Mouse (Mus musculus) urinary bladder, adult 2 months (tissue): Measurements from ENCODE around the gene Hmx1. TPM values are rescaled to one million over a fixed set of nuclear protein-coding genes. Genes with fewer than 3 reads are reported as not detected.

Experiments
- DNase-seq: peaks from one replicate; pipeline ENCODE4 v3.0.0; 2022; ENCODE audit warnings: low spot score
- polyA plus RNA-seq: library from polyadenylated mRNA; depleted of rRNA; stranded (reverse); fragments of >200 nt; gene quantifications from 2 replicates; pipeline ENCODE4 v1.2.3, GENCODE M21; 2012; rRNA removed

Gene Hmx1
- polyA plus RNA-seq: 0.04 TPM in 1 of 2 replicates, not detected in the other

DNA sequence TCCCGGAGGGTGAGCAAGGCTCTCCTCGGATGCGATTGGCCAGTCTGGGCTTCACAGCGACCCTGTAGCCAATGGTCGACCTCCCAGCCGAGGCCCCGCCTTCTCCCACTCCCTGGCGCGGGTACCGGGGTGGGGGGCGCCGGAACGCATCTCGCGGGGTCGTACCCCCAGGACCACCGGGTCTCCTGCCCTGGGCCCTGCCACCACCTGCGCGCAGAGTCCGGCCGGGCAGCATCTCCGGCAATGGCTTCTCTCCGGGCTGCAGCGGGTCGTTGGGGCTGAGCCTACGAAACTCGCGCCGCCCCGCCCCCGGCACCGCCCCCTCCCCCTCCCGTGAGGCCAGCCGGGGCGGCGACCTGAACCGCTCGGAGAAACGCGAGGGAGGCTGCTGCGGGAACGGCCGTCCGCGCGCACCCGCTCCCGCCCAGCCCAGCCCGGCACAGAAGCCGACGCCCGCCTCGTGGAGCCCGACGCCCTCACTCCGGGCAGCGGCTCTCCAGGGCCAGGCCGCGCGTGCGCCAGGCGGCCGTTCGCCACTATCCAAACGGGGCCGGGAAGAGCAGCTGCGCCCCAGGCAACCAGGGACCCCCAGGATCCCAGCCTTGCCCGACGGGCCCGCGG, at the start of gene Hmx1:
TSS of gene Hmx1 (plus strand) at position 618 of the 621 bp plus-strand sequence.
- DNase-seq: no peak

DNA sequence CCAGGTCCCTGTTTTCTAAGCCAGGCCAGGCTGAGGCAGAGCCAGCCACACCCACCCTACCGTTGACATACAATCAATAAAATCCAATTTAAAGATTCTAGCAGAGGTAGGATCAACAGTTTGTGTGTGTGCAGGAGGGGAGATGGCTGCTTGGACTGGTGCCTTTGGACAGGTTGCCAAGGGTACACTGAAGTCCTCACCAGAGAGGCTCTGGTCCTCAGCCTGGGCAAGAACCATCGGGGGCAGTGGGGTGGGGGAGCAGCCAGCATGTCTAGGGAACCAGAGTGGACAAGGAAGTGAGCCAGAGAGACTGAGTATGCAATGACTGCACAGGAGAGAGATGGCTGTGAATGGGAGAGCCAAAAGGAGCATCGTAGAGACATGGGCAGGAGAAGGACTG, 43.8 kb upstream of the Hmx1 start:
- DNase-seq: no peak

DNA sequence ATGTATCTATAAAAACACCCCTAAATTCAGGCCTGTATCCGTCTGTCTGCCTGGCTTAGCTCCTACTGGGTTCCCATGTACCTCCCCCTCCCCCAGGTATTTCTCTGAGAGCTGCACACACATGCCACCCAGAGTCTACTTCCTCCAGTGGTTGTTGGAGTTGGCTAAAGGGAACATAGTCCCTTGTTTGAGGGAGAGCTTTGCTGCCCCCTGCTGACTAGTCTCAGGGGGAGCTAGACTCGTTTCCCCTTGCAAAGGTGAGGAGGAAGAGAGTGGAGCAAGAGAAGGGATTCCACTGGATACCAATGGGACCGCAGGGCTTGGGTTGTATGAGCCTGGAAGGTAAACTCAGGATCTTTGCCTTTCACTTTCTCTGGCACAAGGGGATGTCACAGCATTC, 40.1 kb upstream of the Hmx1 start:
- peak; percentile 35 for DNase-seq

DNA sequence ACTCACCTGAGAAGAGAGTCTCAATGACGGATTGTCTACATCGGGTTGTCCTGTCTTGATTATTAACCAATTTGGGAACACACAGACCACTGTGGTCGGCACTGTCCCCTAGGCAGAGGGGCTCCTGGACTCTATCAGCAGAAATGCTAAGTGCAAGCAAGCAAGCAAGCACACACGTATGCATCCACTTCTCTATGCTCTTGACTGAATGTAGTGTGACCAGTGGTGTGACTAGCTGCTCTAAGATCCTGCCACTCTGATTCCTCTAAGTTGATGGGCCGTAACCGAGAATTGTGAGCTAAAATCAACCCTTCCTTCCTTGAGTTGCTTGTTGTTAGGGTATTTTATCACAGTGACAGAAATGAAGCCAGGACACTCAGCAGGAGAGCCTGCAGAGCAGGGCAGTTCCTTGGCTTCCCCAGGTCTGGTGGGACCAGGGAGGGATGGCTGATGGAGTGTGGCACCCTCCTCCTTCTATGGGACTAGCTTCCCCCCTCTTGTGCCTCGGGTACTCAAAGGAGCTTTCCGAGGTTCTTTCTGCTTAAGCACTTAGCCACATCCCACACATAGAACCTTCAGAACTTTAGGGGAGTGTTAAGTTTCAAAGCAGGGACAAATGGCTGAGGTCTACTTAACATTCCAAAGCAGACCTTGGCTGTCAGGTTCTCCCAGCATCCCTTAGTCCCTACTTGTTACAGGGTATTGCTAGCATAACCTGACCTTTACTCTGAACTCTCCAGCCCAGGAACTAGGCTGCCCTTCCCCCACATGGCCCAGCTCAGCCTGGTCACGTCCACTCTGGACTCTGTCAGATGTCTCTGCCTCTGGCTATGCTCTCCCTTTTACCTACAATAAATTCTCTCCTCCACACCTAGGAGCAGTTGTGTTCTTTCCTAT, 31.1 kb upstream of the Hmx1 start:
- DNase-seq: no peak

DNA sequence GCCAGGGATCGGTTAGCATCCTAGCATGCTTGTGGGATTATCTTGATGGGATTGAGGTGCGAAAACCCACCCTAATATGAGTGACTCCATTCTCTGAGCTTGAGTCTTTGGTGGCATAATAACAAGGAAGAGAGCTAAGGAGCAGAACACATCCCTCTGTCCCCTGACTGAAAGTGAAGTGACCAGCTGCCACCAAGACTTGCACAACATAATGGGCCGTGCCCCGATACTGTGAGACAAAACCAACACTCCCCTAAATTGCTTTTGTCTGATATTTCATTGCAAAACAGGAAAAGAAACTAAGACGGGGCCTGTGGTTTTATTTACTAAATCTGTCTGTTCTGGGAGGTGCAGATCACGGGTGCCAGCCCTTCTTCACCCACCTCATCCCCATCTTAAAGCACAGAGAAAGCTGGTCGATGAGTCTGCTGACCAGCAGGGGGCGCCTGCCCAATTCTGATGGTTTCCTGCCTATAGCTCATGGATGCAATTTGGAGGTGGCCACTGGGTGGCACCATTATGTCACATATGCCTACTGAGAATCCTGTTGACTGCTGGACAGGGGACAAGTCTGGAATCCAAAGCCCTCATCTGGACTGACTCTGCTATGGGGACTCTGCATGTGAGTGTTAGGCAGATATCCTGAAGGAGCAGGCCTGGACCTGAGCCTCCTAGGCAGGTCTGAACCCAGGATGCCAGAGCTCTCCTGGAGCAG, 27.2 kb upstream of the Hmx1 start:
- DNase-seq: peak; percentile 81

DNA sequence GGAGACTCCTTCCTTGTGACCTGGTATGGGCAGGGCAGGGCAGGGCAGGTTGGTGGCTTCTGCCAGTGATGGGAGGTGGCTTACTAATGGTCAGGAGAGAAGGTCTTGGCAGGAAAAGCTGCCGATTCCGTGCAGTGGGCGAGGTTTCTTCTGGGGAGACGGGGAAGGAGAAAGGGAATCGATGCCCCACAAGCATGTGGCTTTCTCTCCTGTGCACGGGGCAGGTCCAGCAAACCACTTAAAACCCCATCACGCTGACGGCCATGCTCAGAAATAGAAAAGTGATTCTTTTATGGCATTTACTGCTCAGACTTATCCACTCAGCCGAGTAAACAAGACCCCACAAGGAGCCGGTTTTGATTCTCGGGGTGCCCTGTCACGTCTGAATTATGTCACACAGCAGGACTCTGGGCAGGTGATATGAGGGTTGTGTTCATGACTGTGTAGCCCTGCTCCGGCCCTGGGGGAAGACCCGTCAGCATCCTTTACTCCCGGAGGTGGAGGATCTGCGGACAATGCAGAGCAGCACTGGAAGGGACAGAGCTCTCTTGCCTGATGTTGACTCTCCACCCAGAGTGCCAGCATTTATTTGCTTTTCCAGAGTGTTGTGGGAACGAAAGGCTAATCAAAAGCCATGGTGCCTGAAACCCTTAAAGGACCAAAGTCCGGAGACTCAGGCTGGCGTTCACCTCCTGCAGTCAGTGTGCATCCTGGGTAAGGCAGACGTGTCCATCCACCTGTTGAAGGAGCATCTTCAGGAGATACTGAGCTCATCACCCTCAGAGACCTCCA, 22.5 kb upstream of the Hmx1 start:
- DNase-seq: no peak

DNA sequence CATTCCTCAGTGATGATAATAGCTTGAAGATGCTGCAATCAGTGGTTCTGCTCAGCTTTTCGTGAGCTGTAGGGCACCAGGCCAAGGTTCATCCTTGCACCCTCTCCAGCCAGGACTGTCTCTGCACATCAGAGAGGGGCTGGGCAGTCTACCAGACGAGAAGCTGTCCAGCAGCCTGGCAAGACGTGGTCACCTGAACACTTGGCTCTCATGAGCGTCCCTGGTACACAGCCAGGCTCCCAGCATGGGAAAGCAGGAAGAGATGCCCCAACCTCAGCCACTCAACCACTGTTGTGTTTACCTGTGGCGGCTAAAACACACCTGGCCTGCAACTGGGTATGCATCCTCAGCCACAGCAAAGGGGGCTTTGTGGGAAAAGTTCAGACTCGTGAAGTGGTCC, 20.0 kb upstream of the Hmx1 start:
- DNase-seq: no peak

DNA sequence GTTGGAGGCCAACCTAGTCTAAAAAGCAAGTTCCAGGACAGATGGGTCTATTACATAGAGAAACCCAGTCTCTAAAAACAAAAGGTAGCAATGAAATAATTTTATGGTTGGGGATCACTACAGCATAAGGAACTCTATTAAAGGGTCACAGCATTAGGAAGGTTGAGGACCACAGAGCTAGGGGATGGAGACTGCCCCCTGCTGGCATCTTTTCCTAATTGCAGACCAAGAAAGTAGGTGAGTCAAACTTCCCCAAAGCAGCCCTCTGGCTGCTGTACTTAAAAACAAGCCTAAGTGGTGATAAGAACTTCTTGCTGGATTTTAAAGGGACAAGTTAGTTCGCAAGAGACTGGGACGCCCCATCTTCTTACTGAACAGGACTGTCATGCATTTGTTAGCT, 9.8 kb upstream of the Hmx1 start:
- no peak for DNase-seq

DNA sequence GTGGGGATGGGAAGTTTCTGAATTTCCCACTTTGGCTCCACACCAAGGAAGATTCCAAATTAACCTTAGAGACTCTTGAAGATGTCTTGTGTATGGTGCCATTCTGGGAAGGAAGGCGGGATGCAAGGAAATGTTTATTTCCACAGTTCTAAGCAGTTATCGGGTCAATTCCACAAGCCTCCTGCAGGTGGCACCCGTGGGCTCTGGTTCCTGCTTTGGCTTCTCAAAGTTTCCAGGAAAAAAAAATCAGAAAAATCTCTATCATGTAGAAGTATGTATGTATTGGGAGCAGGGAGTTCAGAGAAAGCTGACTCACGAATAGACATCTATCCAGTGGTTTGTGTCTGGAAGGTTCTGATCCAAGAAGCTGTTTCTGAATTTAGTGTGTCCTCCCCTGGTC, 9.1 kb upstream of the Hmx1 start:
- no peak for DNase-seq

DNA sequence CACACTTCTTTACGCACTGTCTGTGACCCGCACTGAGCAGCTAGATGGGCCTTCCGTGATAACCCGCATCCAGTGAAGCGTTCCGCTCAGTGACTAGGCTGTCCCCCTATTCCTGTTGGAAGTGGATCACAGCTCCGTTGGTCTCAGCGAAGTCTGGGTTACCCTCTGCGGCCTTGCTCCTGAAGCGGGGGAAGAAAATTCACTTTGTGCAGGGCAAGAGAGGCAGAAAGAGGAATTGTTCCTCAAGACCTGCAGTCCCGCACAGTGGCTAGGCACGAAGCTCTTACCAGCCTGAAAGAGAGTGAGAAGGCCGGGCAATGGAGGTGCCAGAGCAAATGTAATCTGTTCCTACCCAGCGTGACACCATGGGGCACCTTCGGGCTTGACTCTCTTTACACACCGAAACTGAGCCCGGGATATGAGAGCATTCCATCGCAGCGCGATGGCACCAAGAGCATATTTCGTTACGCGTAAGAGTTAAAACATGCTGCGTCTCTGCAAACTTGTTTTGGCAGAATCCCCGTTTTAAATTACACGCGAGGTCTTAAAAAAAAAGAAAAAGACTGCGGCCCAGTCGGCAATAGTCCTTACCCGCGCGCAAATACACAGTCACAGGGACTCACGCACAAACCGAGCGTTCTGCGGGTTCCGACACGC, 946 bp upstream of the Hmx1 start:
- DNase-seq: no peak

DNA sequence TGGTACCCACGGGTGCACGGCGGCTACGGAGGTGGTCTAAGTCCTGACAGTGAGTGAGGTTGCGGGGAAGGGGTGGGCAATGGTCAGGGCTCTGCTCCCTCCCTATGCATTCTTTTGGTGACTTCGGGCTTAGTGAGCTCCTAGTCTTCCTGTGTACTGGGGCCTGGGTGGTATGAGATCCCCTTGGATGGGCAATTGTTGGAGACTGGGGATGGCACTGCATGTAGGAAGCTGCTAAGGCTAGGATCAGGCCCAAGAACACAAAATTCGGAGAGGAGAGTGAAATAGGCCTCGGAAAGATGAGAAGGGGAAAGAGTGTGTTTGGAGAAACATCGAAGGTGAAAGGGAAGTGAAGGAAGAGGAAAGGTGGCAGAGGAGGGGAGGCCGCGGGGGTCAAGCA, 533 bp downstream of the Hmx1 start:
- no peak for DNase-seq

DNA sequence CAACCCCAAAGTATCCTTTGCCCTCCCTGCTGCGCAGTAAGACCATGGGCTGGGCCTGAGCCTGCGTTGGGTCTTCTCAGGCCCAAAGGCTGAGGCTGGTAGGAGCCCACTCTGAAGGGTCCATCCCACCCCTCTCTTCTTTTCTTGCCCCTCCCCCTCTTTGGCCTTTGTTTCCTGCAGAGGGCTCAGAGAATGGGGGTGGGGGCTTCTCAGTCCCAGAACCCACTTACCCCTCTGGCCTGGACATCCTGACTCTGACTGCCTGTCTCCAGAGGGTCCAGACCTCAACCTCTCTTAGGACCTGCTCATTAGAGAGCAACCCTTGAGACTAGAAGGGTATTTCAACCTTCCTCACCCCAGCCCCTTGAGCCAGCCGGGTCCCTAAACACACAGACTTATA, 1.0 kb downstream of the Hmx1 start:
- no peak for DNase-seq

DNA sequence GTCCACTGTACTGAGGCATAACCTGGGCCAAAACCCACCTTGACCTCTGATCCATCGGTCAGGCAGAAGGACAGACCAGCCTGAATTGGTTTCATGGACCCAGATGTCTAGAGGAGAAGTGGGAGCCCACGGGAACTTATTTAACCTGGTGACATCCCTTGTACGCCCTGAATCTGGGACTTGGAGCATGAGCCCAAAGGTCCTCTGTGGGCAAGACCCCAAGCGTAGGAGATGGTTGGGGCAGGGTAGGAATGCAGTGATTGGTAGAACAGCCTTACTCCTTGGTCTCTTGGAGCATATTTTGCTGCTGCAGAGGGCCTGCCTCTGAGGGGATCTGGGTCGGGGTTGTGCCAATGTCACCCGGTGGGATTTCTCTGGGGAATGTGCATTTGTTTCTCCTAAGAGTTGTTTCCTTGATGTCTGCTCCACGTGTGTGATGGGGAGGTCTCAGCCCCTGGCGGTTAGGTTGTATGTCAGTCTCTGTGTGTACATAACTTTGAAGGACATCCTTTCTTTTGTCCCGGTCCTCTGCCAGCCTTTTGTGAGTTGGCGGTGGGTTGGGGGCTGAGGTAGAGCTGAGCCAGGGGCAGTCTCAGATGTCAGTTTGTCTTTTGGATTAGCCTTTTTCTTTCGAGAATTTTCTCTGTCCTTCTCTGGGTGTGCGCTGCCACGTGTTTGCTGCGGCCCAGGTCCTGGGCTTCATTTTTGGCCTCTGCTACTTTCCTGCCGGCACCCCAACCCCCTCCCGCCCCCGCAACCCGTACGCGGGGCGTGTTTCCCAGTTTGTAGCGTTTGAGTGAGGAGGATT, 2.1 kb downstream of the Hmx1 start:
- DNase-seq: no peak

DNA sequence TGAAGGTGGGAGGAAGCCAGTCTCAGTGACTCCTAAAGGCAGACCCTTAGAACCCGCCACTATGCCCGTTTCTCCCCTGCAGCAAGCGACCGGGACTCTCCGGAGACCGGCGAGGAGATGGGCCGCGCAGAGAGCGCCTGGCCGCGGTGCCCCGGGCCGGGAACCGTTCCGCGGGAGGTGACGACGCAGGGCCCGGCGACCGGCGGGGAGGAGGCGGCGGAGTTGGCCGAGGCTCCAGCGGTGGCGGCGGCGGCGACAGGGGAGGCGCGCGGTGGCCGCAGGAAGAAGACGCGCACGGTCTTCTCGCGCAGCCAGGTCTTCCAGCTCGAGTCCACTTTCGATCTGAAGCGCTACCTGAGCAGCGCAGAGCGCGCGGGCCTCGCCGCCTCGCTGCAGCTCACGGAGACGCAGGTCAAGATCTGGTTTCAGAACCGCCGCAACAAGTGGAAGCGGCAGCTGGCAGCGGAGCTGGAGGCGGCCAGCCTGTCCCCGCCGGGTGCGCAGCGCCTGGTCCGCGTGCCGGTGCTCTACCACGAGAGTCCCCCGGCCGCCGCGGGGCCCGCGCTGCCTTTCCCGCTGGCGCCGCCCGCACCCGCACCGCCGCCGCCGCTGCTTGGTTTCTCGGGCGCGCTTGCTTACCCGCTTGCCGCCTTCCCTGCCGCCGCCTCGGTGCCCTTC, 2.9 kb downstream of the Hmx1 start:
- DNase-seq: no peak

DNA sequence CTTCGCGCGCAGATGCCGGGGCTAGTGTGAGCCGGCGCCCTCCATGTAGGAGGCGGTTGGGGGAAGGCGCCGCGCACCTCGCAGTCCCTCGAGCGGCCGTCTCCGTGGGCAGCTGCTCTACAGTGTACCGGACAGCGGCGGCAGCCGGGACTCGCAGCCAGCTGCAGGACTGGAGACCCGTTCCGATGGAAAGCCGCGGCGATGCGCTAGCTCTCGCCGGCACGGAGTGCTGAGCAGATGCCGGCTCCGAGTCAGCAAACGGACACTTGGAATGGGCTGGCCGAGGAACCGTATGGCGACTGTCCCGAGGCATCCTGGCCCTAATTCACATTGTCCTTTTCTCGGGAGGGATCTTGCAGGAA, 3.4 kb downstream of the Hmx1 start:
- DNase-seq: no peak

DNA sequence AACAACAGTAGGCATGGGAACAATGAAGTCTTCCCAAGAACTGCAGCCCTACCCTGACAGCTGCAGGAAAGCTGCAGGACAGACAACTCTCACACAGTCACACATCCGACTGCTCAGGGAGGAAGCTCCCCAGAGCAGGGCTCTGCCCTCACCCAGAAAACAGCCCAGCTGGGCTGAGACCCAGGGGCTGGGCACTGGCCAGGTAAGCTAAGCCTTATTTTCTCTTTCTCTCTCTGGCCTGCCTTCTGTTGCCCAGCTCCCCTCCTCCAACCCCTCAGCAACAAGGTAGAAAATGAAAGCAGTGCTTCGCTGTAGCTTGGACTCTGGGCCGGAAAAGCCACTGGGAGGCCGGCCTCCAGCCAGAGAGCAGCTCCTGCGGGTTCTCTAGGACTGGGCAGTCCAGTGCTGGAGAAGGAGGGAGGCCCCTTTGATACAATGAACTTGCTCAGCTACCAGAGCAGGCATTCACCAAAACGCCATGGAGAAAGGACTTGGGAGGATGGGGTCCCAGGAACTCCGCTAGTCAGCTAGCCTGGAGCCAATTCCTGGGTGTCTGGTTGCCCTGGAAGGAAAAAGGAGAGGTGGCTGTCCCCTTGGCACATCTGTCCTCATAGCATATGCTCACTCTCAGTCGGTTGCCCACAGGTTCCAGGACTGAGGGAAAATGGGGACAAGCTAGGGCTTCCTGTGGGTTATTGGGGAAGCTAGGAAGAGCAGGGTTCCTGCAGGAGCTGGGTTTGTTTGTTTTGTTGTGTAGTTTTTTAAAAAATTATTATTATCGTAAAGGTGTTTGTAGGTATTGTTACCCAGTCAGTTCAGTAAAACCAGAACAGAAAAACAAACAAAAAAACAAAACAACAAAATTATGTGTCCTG, 6.9 kb downstream of the Hmx1 start:
- DNase-seq: no peak

DNA sequence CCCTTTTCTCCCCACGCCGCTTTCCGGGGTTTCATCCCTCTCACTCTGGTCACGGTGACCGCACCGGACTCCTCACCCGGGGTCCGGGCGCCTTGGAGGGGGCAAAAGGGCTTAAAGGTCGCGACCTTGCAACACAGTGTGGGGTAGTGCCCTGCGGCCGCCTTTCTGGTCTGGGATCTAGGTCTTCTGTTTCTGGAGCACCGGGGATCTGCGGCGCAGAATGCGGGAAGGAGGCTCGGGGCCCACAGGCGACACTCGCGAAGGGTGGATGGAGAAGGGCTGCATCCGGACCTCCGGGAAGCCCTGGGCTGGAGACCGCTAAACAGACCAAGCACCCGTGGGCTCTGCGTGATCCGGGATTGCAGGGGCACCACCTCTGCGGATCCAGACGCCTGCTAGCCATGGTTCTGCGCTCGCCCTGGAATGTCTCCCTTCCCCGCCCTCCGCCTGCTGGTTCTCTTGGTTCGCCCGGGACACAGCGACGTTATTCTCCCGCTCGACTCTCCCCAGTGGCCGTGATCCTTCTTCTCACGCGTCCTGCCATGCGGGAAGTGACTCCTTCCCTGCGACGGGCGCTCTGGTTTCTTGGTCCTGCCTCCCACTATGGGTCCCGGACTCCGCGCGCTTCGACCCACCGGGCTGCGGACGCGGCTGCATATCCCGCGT, 8.2 kb downstream of the Hmx1 start:
- no peak for DNase-seq

DNA sequence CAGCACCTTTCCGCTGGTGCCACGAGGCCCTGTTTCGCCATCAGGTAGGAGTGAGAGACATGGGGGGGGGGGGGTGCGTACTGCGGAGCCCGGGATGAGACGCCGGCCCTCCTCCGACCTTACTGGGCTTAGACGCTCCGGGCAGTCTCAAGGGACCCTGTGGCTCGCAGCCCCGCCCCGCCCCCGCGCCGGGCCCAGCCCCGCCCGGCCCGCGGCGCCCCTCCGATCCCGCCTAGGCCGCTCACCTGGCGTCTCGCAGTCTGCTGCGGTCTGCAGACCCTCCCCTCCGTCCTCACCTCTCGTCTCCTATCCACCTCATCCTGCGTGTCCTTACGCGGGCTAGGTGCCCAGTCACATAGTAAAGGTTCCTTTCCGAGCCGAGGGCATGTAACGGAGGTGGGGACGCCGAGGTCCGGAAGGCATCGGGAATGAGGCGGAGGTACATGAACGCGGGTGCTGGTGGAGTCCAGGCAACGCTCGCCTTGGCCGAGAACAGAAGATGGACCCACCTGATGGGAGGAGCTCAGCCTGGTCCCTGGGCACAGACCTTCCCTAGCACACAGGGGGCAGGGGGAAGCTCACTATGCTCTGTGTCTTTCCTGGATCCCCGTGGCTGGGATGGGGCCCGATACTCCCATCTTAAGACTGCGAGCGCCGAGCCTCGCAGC, 8.9 kb downstream of the Hmx1 start:
- DNase-seq: no peak
